Mouse (Mus musculus): Measurements from ENCODE around the gene Zfp97. TPM values are rescaled to one million over a fixed set of nuclear protein-coding genes. Genes with fewer than 3 reads are reported as not detected.
"Not testable (repeated sequence)": the region's sequence is repeated elsewhere in the genome, so short reads cannot be mapped to it uniquely, and the experiment has no call there.

The Zfp97 gene
- 1 to 10 TPM; 5.2 to 5.4 TPM for total RNA-seq (2021)
- long read RNA-seq, experiment 1, partial matches to known transcripts, result 0 of 2 reads
- long read RNA-seq, experiment 1, other reads (novel, unspliced or antisense), result 0 of 2 reads
- long read RNA-seq, experiment 2, partial matches to known transcripts, result 0 of 5 reads
- long read RNA-seq, experiment 2, other reads (novel, unspliced or antisense), result 4 of 5 reads

DNA sequence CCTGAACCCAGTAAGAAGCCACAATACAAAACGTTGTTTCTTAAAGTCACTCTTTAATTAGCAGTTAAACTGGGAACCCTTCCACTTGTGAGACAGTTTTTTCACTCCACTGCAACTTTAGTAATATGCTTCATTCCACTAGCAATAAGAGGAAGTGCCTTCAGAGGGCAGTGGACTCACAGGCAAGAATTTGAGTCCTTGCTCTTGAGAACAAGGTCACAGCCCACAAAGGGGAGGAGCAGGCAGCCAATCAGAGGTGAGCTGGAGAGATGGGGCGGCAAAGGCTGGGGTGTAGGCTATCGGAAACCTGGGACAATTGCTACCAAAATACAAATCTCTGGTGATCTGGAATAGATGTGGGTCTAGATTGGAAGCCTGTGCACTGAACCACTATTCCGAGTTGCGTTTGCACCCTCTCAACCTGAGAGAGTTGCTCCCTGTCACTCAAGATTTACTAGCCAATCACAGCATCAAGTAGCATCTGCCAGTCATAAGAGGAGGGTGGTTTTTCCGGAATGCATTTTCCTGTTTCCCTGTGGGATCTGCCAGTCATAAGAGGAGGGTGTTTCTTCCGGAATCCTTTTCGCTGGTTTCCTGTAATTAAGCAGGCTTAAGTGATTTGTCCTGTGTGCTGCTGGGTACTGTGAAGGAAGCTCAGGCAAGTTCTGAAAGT lies at the start of gene Zfp97:
Gene Zfp97 (plus strand): TSS at position 586 of the 673 bp plus-strand sequence.
- not testable (repeated sequence) for DNase-seq

DNA sequence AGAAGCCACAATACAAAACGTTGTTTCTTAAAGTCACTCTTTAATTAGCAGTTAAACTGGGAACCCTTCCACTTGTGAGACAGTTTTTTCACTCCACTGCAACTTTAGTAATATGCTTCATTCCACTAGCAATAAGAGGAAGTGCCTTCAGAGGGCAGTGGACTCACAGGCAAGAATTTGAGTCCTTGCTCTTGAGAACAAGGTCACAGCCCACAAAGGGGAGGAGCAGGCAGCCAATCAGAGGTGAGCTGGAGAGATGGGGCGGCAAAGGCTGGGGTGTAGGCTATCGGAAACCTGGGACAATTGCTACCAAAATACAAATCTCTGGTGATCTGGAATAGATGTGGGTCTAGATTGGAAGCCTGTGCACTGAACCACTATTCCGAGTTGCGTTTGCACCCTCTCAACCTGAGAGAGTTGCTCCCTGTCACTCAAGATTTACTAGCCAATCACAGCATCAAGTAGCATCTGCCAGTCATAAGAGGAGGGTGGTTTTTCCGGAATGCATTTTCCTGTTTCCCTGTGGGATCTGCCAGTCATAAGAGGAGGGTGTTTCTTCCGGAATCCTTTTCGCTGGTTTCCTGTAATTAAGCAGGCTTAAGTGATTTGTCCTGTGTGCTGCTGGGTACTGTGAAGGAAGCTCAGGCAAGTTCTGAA lies 57.7 kb downstream of the Zfp97 start:
- DNase-seq, result not testable (repeated sequence)

DNA sequence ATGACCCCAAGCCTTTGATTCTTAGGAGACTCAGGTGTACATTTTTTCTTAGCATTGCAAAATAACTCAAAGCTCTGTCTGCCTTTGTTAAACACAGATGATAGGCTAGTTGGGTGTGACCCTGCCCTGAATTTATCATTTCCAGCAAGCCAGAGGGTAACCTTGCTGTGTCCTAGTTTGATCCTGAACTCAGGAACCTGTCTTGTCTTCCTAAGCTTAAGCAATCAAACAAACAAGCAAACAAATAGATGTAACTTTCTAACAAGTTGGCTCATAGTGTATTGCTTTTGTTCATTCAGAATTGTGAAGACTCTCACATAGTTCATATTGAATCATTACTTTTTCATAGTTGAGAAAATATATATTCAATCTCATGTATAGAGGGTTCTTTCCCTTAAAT lies 73.5 kb downstream of the Zfp97 start:
- not testable (repeated sequence) for DNase-seq

DNA sequence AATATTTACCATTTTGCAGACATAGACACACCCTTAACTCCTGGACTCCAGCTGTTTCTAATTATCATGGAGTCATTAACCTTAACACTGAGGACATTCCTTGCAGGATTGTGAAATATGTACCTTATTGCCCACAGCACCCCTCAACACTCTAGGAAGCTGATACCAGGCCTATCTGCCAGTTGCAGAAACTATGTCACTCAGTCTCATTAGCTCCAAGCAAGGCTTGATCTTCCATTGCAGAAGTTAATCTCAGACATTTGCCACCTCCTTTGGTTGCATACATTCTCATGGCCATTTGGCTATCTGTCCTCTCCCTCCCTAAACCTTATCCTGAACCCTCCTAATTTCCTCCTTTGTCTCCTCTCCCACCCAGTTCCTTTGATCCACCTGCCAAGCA lies 74.0 kb downstream of the Zfp97 start:
- no peak for DNase-seq

DNA sequence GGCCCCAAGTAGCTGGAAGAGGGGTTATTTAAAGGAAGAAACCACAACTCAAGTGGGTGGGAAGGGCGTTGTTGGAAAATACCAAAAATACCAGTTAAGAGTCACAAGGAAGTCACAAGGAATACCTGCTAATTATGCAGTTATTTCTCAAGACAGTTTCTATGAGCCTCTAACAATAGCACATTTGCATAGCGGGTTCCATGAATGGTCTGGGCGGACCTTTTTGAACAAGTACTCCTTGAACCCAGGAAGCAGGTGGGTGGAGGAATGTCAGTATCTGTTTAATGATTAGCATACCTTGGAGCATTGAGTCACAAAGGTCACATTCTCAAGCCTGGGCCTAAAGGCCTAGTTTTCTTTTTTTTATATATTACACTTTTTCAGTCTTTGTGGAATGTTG lies 74.9 kb downstream of the Zfp97 start:
- not testable (repeated sequence) for DNase-seq

Other genes starting within 250 kb of the Zfp97 start
- gene Zfp960, start 57.3 kb upstream of the Zfp97 start, total RNA-seq (2021), result 1 to 10 TPM; 7.4 to 8.5 TPM